ENCODE assay signal across 11 mouse cellular contexts in the genomic region with DNA sequence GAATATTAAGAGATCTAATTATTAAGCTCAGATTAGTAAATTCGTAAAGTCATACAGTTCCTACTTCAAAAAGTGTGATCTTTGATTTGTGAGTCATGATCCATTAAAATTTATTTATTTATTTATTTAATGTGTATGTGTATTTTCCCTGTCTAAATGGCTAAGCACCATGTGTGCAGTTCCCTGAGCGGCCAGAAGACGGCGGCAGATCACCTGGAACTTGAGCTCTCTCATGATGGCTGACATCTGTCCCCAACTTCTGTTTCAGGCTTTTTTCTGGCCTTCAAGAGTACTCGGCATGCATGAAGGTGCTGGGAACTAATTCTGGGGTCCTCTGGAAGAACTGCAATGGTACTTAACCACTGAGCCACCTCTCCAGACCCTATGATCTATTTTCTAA. TPM values are rescaled to one million over a fixed set of nuclear protein-coding genes. Genes with fewer than 3 reads are reported as not detected.
DNase-seq lines count a peak whose midpoint lies in the region; ATAC-seq and TF ChIP-seq lines count a peak whose summit lies in the region.
"Had no signal": no experiment of that assay in that cellular context is flagged by ENCODE, and none has a peak within 500 bp of the region (broad histone marks: within the 10 kb centered on the region; RNA-seq: fewer than 3 reads in every experiment).

No protein-coding gene starts in this region.

- no peaks in the 10 kb centered on the region for H3K27me3 ChIP-seq in forebrain, postnatal 0 days (ENCODE audit: insufficient read depth, low read length)
- H3K27me3 ChIP-seq in forebrain, embryonic 12.5 days: no peaks in the 10 kb centered on the region
- H3K27me3 ChIP-seq in liver, embryonic 13.5 days: no peaks in the 10 kb centered on the region
- no peaks in the 10 kb centered on the region for H3K27me3 ChIP-seq in liver, embryonic 12.5 days (replicated peaks)
- no peaks in the 10 kb centered on the region for H3K27me3 ChIP-seq in cerebellum, adult 2 months (ENCODE audit: control insufficient read depth, insufficient read depth, low read length)
- H3K27me3 ChIP-seq: heart, embryonic 12.5 days; hindbrain, embryonic 15.5 days had no signal

- H3K4me1 ChIP-seq in forebrain, postnatal 0 days (ENCODE audit: insufficient read depth): peaks cover 19% of the 10 kb centered on the region
- H3K4me1 ChIP-seq in forebrain, embryonic 12.5 days: peaks cover 16% of the 10 kb centered on the region
- no peaks in the 10 kb centered on the region for H3K4me1 ChIP-seq in liver, embryonic 13.5 days (replicated peaks)
- H3K4me1 ChIP-seq in liver, embryonic 12.5 days: no peaks in the 10 kb centered on the region
- H3K4me1 ChIP-seq in cerebellum, adult 2 months (ENCODE audit: control insufficient read depth, insufficient read depth, low read length): no peaks in the 10 kb centered on the region
- H3K4me1 ChIP-seq: heart, embryonic 12.5 days had no signal

- TF ChIP-seq POLR2A in cerebellum, adult 2 months (IDR thresholded peaks at IDR 0.05; ENCODE audit: borderline replicate concordance, insufficient read depth, low read length): no peak

- peak; percentile 39; the same call in 1 of the 2 replicates for TF ChIP-seq CTCF in forebrain, postnatal 0 days (IDR thresholded peaks at IDR 0.05; ENCODE audit: low read depth)
- no peak for TF ChIP-seq CTCF in cerebellum, adult 2 months (IDR thresholded peaks at IDR 0.05; ENCODE audit: borderline replicate concordance, insufficient read depth, low read depth, low read length)

- no peak for ATAC-seq in forebrain, postnatal 0 days
- no peak for ATAC-seq in forebrain, embryonic 12.5 days (ENCODE audit: low FRiP score)
- ATAC-seq in liver, embryonic 13.5 days (ENCODE audit: low read depth): no peak
- ATAC-seq in liver, embryonic 12.5 days: no peak
- ATAC-seq in megakaryocyte progenitor cell, adult 5-6 weeks (replicated peaks; ENCODE audit: poor library complexity): no peak

- H3K4me3 ChIP-seq in forebrain, postnatal 0 days (ENCODE audit: low read depth, low read length): no peak overlapping the region
- H3K4me3 ChIP-seq in forebrain, embryonic 12.5 days (replicated peaks): no peak overlapping the region
- no peak overlapping the region for H3K4me3 ChIP-seq in liver, embryonic 13.5 days (replicated peaks)
- no peak overlapping the region for H3K4me3 ChIP-seq in liver, embryonic 12.5 days
- H3K4me3 ChIP-seq in cerebellum, adult 2 months (replicated peaks; ENCODE audit: insufficient read depth, low read depth, low read length): no peak overlapping the region
- H3K4me3 ChIP-seq: erythroblast, embryonic 14.5 days; heart, embryonic 12.5 days; hindbrain, embryonic 15.5 days had no signal

- H3K36me3 ChIP-seq in forebrain, postnatal 0 days (ENCODE audit: insufficient read depth): no peaks in the 10 kb centered on the region
- no peaks in the 10 kb centered on the region for H3K36me3 ChIP-seq in forebrain, embryonic 12.5 days (replicated peaks)
- H3K36me3 ChIP-seq in liver, embryonic 13.5 days: no peaks in the 10 kb centered on the region
- no peaks in the 10 kb centered on the region for H3K36me3 ChIP-seq in liver, embryonic 12.5 days
- H3K36me3 ChIP-seq: heart, embryonic 12.5 days; hindbrain, embryonic 15.5 days had no signal

- H3K4me2 ChIP-seq in forebrain, postnatal 0 days (ENCODE audit: low read depth): no peak overlapping the region
- H3K4me2 ChIP-seq in forebrain, embryonic 12.5 days: no peak overlapping the region
- no peak overlapping the region for H3K4me2 ChIP-seq in liver, embryonic 13.5 days
- no peak overlapping the region for H3K4me2 ChIP-seq in liver, embryonic 12.5 days
- H3K4me2 ChIP-seq: heart, embryonic 12.5 days; hindbrain, embryonic 15.5 days had no signal

- H3K9me3 ChIP-seq in forebrain, postnatal 0 days (ENCODE audit: low read length): no peaks in the 10 kb centered on the region
- H3K9me3 ChIP-seq in forebrain, embryonic 12.5 days: peaks cover 4% of the 10 kb centered on the region; the same call in 1 of the 2 replicates
- H3K9me3 ChIP-seq in liver, embryonic 13.5 days (replicated peaks): peaks cover 7% of the 10 kb centered on the region; the same call in 1 of the 2 replicates
- H3K9me3 ChIP-seq in liver, embryonic 12.5 days (replicated peaks): peaks cover 22% of the 10 kb centered on the region; the same call in 1 of the 2 replicates
- H3K9me3 ChIP-seq: hindbrain, embryonic 15.5 days had no signal

- WGBS in forebrain, postnatal 0 days: 95% methylated on average over 5 of the region's 5 CpGs
- WGBS in forebrain, embryonic 12.5 days: 97% methylated on average over 5 of the region's 5 CpGs
- 81% methylated on average over 5 of the region's 5 CpGs for WGBS in liver, embryonic 13.5 days (ENCODE audit: insufficient replicate concordance)
- WGBS in liver, embryonic 12.5 days (ENCODE audit: insufficient replicate concordance): 75% methylated on average over 5 of the region's 5 CpGs
- WGBS in cerebellum, adult 2 months: 97% methylated on average over 5 of the region's 5 CpGs

- DNase-seq in forebrain, postnatal 0 days: no peak
- peak; percentile 15 for DNase-seq in liver, embryonic 13.5 days
- DNase-seq in thymus, postnatal 4 days: peak; percentile 42
- DNase-seq in thymus, postnatal 36 days: no peak
- no peak for DNase-seq in cerebellum, adult 2 months

- H3K27ac ChIP-seq in forebrain, postnatal 0 days (ENCODE audit: low read depth, low read length): no peak overlapping the region
- no peak overlapping the region for H3K27ac ChIP-seq in forebrain, embryonic 12.5 days
- no peak overlapping the region for H3K27ac ChIP-seq in liver, embryonic 13.5 days
- no peak overlapping the region for H3K27ac ChIP-seq in liver, embryonic 12.5 days
- H3K27ac ChIP-seq in cerebellum, adult 2 months (ENCODE audit: insufficient read depth, low read length): no peak overlapping the region

- no peak overlapping the region for H3K9ac ChIP-seq in forebrain, postnatal 0 days
- H3K9ac ChIP-seq in forebrain, embryonic 12.5 days: no peak overlapping the region
- H3K9ac ChIP-seq in liver, embryonic 13.5 days: no peak overlapping the region
- H3K9ac ChIP-seq in liver, embryonic 12.5 days: no peak overlapping the region
- H3K9ac ChIP-seq: heart, embryonic 12.5 days; hindbrain, embryonic 15.5 days had no signal

RNA-seq across cellular contexts. Expression of a gene that starts 47.0 kb away (rescaled TPM):
- 66.6 and 71.0 TPM in 2 replicates for total RNA-seq in forebrain, postnatal 0 days (2014; rRNA removed)
- polyA plus RNA-seq in forebrain, postnatal 0 days (2015; fragmentation: Nextera tagmentation; extraction: Ambion mirVana): 575 and 586 TPM in 2 replicates
- polyA plus RNA-seq in forebrain, embryonic 12.5 days (2016; fragmentation: Nextera tagmentation; extraction: Ambion mirVana): 463 and 489 TPM in 2 replicates
- 272 and 301 TPM in 2 replicates for polyA plus RNA-seq in liver, embryonic 13.5 days (2015; fragmentation: Nextera tagmentation; extraction: Ambion mirVana)
- 301 and 318 TPM in 2 replicates for polyA plus RNA-seq in liver, embryonic 12.5 days (2016; fragmentation: Nextera tagmentation; extraction: Ambion mirVana)
- 403 and 471 TPM in 2 replicates for total RNA-seq in megakaryocyte progenitor cell, adult 5-6 weeks (2015)
- 93.6 and 95.9 TPM in 2 replicates for total RNA-seq in megakaryocyte progenitor cell, adult 5-6 weeks (2017)
- polyA plus RNA-seq in cerebellum, adult 2 months (2012; rRNA removed): 120 and 125 TPM in 2 replicates

Comparison
In these comparisons a context has a peak if more than half of its experiments do, and no peak if none do; other contexts are left out.
1. DNase-seq: peak in liver, embryonic 13.5 days (single experiment) and thymus, postnatal 4 days (single experiment); none in forebrain, postnatal 0 days (single experiment), thymus, postnatal 36 days (0 of 2) and cerebellum, adult 2 months (0 of 2).